In the genomic region with DNA sequence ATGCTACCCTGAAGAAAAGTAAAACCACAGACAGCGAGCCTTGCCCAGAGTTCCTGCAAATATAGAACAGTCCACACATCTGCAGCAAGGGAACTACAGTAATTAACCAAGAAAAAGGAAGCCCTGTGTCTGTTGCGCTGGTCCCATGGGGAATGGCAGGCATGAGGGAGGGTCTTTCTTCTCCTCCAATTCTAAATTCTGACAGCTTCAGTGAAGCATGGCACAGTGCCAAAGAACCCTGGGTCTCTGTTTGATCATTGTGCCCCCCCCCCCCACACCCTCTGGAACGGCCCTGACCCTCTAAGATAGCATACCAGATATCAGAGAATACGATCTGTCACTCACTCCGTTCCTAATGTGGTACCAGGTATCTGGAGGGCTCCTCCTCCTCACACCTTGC, we compare ENCODE assay signal across 15 mouse cellular contexts. TPM values are rescaled to one million over a fixed set of nuclear protein-coding genes. Genes with fewer than 3 reads are reported as not detected.
DNase-seq lines count a peak whose midpoint lies in the region; ATAC-seq and TF ChIP-seq lines count a peak whose summit lies in the region.
"Had no signal": no experiment of that assay in that cellular context is flagged by ENCODE, and none has a peak within 500 bp of the region (broad histone marks: within the 10 kb centered on the region; RNA-seq: fewer than 3 reads in every experiment).

No protein-coding gene starts in this region.

- peaks cover 4% of the 10 kb centered on the region; the same call in 1 of the 2 replicates for H3K4me1 ChIP-seq in heart, postnatal 0 days (ENCODE audit: control insufficient read depth, insufficient read depth)
- peaks cover 12% of the 10 kb centered on the region; the same call in 1 of the 2 replicates for H3K4me1 ChIP-seq in lung, postnatal 0 days (ENCODE audit: insufficient read depth, low read depth, low read length)
- peaks cover 66% of the 10 kb centered on the region for H3K4me1 ChIP-seq in embryonic facial prominence, embryonic 12.5 days
- peaks cover 64% of the 10 kb centered on the region for H3K4me1 ChIP-seq in liver, embryonic 11.5 days (replicated peaks; ENCODE audit: control insufficient read depth, insufficient read depth, low read length)

- H3K4me2 ChIP-seq in heart, postnatal 0 days (ENCODE audit: low read depth, low read length), result peak overlapping the region; percentile 30
- peak overlapping the region; percentile 85 for H3K4me2 ChIP-seq in lung, postnatal 0 days (replicated peaks; ENCODE audit: low read depth, low read length)
- H3K4me2 ChIP-seq in embryonic facial prominence, embryonic 12.5 days (replicated peaks), result peak overlapping the region; percentile 12; the same call in 1 of the 2 replicates
- H3K4me2 ChIP-seq in liver, embryonic 11.5 days, result peak overlapping the region; percentile 85
- H3K4me2 ChIP-seq: kidney, embryonic 15.5 days; limb, embryonic 15.5 days had no signal

- no peak for TF ChIP-seq EP300 in heart, postnatal 0 days (IDR thresholded peaks at IDR 0.05; ENCODE audit: low read depth)
- no peak for TF ChIP-seq EP300 in lung, postnatal 0 days (IDR thresholded peaks at IDR 0.05)

- H3K4me3 ChIP-seq in heart, postnatal 0 days (ENCODE audit: low read depth, low read length), result no peak overlapping the region
- peak overlapping the region; percentile 1; the same call in 1 of the 2 replicates for H3K4me3 ChIP-seq in lung, postnatal 0 days (ENCODE audit: low read depth, low read length)
- no peak overlapping the region for H3K4me3 ChIP-seq in embryonic facial prominence, embryonic 12.5 days
- H3K4me3 ChIP-seq in liver, embryonic 11.5 days (ENCODE audit: low read depth, low read length), result peak overlapping the region; percentile 35
- H3K4me3 ChIP-seq: kidney, embryonic 15.5 days; limb, embryonic 15.5 days had no signal

- no peak for TF ChIP-seq CTCF in heart, postnatal 0 days (IDR thresholded peaks at IDR 0.05; ENCODE audit: low read depth)
- TF ChIP-seq CTCF in lung, postnatal 0 days (IDR thresholded peaks at IDR 0.05), result no peak

- 0 out of 2 replicates have a peak, but pooled peaks cover 7% of the 10 kb centered on the region for H3K27me3 ChIP-seq in heart, postnatal 0 days (ENCODE audit: control insufficient read depth, insufficient read depth, low read length)
- H3K27me3 ChIP-seq in lung, postnatal 0 days (replicated peaks; ENCODE audit: insufficient read depth, low read length), result no peaks in the 10 kb centered on the region
- H3K27me3 ChIP-seq in embryonic facial prominence, embryonic 12.5 days, result no peaks in the 10 kb centered on the region
- 0 out of 2 replicates have a peak, but pooled peaks cover 2% of the 10 kb centered on the region for H3K27me3 ChIP-seq in liver, embryonic 11.5 days (replicated peaks; ENCODE audit: control insufficient read depth, insufficient read depth, low read length)

- DNase-seq in heart, postnatal 0 days (ENCODE audit: low spot score), result no peak
- no peak for DNase-seq in heart, postnatal 25 days (ENCODE audit: low spot score)
- DNase-seq in lung, postnatal 0 days (ENCODE audit: low spot score), result peak; percentile 19
- DNase-seq in lung, adult 18-20 months, result no peak
- no peak for DNase-seq in liver, embryonic 11.5 days (ENCODE audit: low spot score)
- no peak for DNase-seq in heart, postnatal 14 days
- DNase-seq: adrenal gland, adult 8-10 months; cerebellum, adult 18-20 months had no signal

- no peak for ATAC-seq in heart, postnatal 0 days (ENCODE audit: insufficient read depth, low read depth)
- ATAC-seq in lung, postnatal 0 days, result no peak
- ATAC-seq in embryonic facial prominence, embryonic 12.5 days (ENCODE audit: insufficient number of reproducible peaks, insufficient read depth, low FRiP score, low TSS enrichment), result no peak
- ATAC-seq in liver, embryonic 11.5 days (replicated peaks; ENCODE audit: low FRiP score), result no peak
- no peak for ATAC-seq in megakaryocyte, adult 5-6 weeks (ENCODE audit: poor library complexity, severe bottlenecking)

- intact Hi-C loops in heart, postnatal 25 days (cut with DNase I), result no loop called here
- intact Hi-C loops in heart, postnatal 14 days (cut with DNase I), result no loop called here

- H3K27ac ChIP-seq in heart, postnatal 0 days (ENCODE audit: low read depth), result no peak overlapping the region
- no peak overlapping the region for H3K27ac ChIP-seq in lung, postnatal 0 days (ENCODE audit: low read length)
- H3K27ac ChIP-seq in embryonic facial prominence, embryonic 12.5 days, result no peak overlapping the region
- peak overlapping the region; percentile 85 for H3K27ac ChIP-seq in liver, embryonic 11.5 days (ENCODE audit: low read depth, low read length)
- H3K27ac ChIP-seq: kidney, embryonic 15.5 days; limb, embryonic 15.5 days had no signal

- H3K36me3 ChIP-seq in heart, postnatal 0 days (replicated peaks; ENCODE audit: control insufficient read depth, insufficient read depth, low read length), result no peaks in the 10 kb centered on the region
- no peaks in the 10 kb centered on the region; the same call in 1 of the 2 replicates for H3K36me3 ChIP-seq in lung, postnatal 0 days (ENCODE audit: insufficient read depth, low read length)
- no peaks in the 10 kb centered on the region for H3K36me3 ChIP-seq in embryonic facial prominence, embryonic 12.5 days
- H3K36me3 ChIP-seq in liver, embryonic 11.5 days (ENCODE audit: control insufficient read depth, insufficient read depth, low read length), result peaks cover 2% of the 10 kb centered on the region; the same call in 1 of the 2 replicates
- H3K36me3 ChIP-seq: kidney, embryonic 15.5 days; limb, embryonic 15.5 days had no signal

- WGBS in heart, postnatal 0 days, result 48% methylated on average over 5 of the region's 5 CpGs
- WGBS in lung, postnatal 0 days, result 25% methylated on average over 5 of the region's 5 CpGs
- WGBS in embryonic facial prominence, embryonic 12.5 days, result 16% methylated on average over 5 of the region's 5 CpGs
- WGBS in liver, embryonic 11.5 days, result 34% methylated on average over 5 of the region's 5 CpGs

- no peak overlapping the region for H3K9ac ChIP-seq in heart, postnatal 0 days (replicated peaks; ENCODE audit: low read depth, low read length)
- no peak overlapping the region for H3K9ac ChIP-seq in lung, postnatal 0 days (replicated peaks; ENCODE audit: low read depth)
- H3K9ac ChIP-seq in embryonic facial prominence, embryonic 12.5 days, result no peak overlapping the region
- H3K9ac ChIP-seq in liver, embryonic 11.5 days (ENCODE audit: low read depth, low read length), result peak overlapping the region; percentile 57
- H3K9ac ChIP-seq: kidney, embryonic 15.5 days; limb, embryonic 15.5 days had no signal

- H3K9me3 ChIP-seq in heart, postnatal 0 days (replicated peaks; ENCODE audit: control insufficient read depth, low read length), result no peaks in the 10 kb centered on the region
- H3K9me3 ChIP-seq in lung, postnatal 0 days (ENCODE audit: low read length), result no peaks in the 10 kb centered on the region
- no peaks in the 10 kb centered on the region for H3K9me3 ChIP-seq in embryonic facial prominence, embryonic 12.5 days
- no peaks in the 10 kb centered on the region for H3K9me3 ChIP-seq in liver, embryonic 11.5 days (ENCODE audit: control insufficient read depth, low read length)
- H3K9me3 ChIP-seq: kidney, embryonic 15.5 days; limb, embryonic 15.5 days had no signal

RNA-seq across cellular contexts. Expression of a gene that starts 4.6 kb away (rescaled TPM):
- 21.4 and 43.4 TPM in 2 replicates for total RNA-seq in heart, postnatal 0 days (2014; rRNA removed; ENCODE audit: low replicate concordance)
- polyA plus RNA-seq in heart, postnatal 0 days (2015; fragmentation: Nextera tagmentation; extraction: Ambion mirVana), result 43.6 and 51.8 TPM in 2 replicates
- total RNA-seq in heart, postnatal 25 days (2021), result 10 to 100 TPM; 37.9 to 54.5 TPM
- polyA plus RNA-seq in lung, postnatal 0 days (2015; fragmentation: Nextera tagmentation; extraction: Ambion mirVana), result 357 and 645 TPM in 2 replicates
- polyA plus RNA-seq in embryonic facial prominence, embryonic 12.5 days (2016; fragmentation: Nextera tagmentation; extraction: Ambion mirVana), result 62.2 and 62.5 TPM in 2 replicates
- polyA plus RNA-seq in liver, embryonic 11.5 days (2014; fragmentation: Nextera tagmentation; extraction: Ambion mirVana), result 233 and 245 TPM in 2 replicates
- total RNA-seq in megakaryocyte, adult 5-6 weeks (2015), result 11.7 and 13.7 TPM in 2 replicates
- total RNA-seq in megakaryocyte, adult 5-6 weeks (2017), result 12.4 and 12.8 TPM in 2 replicates
- 10 to 100 TPM; 78.5 to 80.3 TPM for total RNA-seq in heart, postnatal 14 days (2021)

RNA-seq across cellular contexts. Expression of a gene that starts 49.7 kb away (rescaled TPM):
- total RNA-seq in heart, postnatal 0 days (2014; rRNA removed; ENCODE audit: low replicate concordance), result not detected in 2 replicates
- polyA plus RNA-seq in heart, postnatal 0 days (2015; fragmentation: Nextera tagmentation; extraction: Ambion mirVana), result not detected in 2 replicates
- not detected for total RNA-seq in heart, postnatal 25 days (2021)
- not detected in 2 replicates for polyA plus RNA-seq in lung, postnatal 0 days (2015; fragmentation: Nextera tagmentation; extraction: Ambion mirVana)
- not detected in 2 replicates for polyA plus RNA-seq in embryonic facial prominence, embryonic 12.5 days (2016; fragmentation: Nextera tagmentation; extraction: Ambion mirVana)
- not detected in 2 replicates for polyA plus RNA-seq in liver, embryonic 11.5 days (2014; fragmentation: Nextera tagmentation; extraction: Ambion mirVana)
- total RNA-seq in megakaryocyte, adult 5-6 weeks (2015), result not detected in 2 replicates
- not detected in 2 replicates for total RNA-seq in megakaryocyte, adult 5-6 weeks (2017)
- not detected for total RNA-seq in heart, postnatal 14 days (2021)
- total RNA-seq: layer of hippocampus, postnatal 10 days had no signal
- polyA plus RNA-seq: heart, embryonic 14.5 days; limb, embryonic 15.5 days; urinary bladder, adult 2 months had no signal

Comparison
In these comparisons a context has a peak if more than half of its experiments do, and no peak if none do; other contexts are left out.
1. H3K4me2 ChIP-seq: peak in every context shown above with its lines; median percentile 85 in lung, postnatal 0 days; 85 in liver, embryonic 11.5 days; 30 in heart, postnatal 0 days; 12 in embryonic facial prominence, embryonic 12.5 days.
2. H3K4me3 ChIP-seq: peak in lung, postnatal 0 days (single experiment) and liver, embryonic 11.5 days (single experiment); none in heart, postnatal 0 days (single experiment) and embryonic facial prominence, embryonic 12.5 days (single experiment).